Mouse (Mus musculus) naive thymus-derived CD4-positive, alpha-beta T cell, adult 2 months (primary cell): Measurements from ENCODE around the gene Gm20388.
A peak's percentile ranks its signal among the peaks of the same experiment; 100 is the strongest.

Experiments
- DNase-seq: peaks from one replicate; pipeline ENCODE4 v3.0.0-alpha.2; 2011; ENCODE audit warnings: low read depth

The Gm20388 gene

GRCm38 (mm10) chr8:122903002-122903401 lies 2992.4 kb downstream of the Gm20388 start:
- no peak for DNase-seq

GRCm38 (mm10) chr8:122904496-122904895 lies 2993.9 kb downstream of the Gm20388 start:
- no peak for DNase-seq

- no peak for DNase-seq
Measured at GRCm38 (mm10) chr8:122905346-122905745, 2994.7 kb downstream of the Gm20388 start.

DNA sequence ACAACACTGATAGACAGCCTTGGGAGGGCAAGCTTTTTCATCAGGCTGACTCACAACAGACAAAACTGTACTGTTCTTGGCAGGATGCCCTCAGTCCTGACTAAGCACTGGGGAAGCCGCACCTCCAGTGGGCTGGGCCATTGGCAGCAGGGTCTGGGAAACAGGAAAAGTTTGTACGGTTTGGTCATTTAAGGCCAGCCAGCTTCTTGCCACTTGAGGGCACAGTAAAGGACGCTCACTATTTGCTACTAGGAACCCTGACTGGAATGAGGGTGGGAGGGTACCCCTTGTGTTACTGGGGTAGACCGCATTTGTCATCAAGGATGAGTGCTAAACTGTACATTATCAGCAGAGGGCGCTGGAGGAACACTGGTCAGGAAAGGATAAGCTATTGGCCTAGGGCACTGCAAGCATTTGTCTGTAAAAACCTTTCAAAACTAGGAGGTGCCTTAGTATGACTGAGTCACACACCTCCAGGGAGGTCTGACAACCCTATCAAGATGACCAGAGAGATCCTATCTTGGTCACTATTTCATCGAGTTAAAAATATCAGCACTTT lies 2995.9 kb downstream of the Gm20388 start:
- DNase-seq: peak; percentile 92

- peak; percentile 37 for DNase-seq
Measured at GRCm38 (mm10) chr8:122912150-122912549, 3001.5 kb downstream of the Gm20388 start.

GRCm38 (mm10) chr8:122912871-122913270 lies 3002.2 kb downstream of the Gm20388 start:
- no peak for DNase-seq

DNA sequence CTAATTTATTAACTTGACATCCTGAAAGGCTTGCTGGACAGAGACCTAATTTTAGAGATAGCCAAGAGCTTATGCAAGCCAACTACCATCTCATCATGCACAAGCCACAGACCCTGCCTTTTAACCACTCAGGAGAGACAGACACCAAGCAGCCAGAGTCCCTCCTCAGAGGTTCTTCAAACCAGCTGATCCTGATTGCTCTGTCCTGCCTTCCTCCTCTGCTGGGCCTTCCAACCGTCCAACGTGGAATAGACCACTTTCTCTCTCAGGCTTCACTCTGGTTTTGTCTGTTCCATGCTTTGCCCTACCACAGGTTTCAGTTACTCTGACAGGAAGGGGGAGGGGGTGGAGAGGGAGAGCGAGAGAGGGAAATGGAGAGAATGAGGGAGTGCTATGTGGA lies 3006.1 kb downstream of the Gm20388 start:
- DNase-seq: no peak

DNA sequence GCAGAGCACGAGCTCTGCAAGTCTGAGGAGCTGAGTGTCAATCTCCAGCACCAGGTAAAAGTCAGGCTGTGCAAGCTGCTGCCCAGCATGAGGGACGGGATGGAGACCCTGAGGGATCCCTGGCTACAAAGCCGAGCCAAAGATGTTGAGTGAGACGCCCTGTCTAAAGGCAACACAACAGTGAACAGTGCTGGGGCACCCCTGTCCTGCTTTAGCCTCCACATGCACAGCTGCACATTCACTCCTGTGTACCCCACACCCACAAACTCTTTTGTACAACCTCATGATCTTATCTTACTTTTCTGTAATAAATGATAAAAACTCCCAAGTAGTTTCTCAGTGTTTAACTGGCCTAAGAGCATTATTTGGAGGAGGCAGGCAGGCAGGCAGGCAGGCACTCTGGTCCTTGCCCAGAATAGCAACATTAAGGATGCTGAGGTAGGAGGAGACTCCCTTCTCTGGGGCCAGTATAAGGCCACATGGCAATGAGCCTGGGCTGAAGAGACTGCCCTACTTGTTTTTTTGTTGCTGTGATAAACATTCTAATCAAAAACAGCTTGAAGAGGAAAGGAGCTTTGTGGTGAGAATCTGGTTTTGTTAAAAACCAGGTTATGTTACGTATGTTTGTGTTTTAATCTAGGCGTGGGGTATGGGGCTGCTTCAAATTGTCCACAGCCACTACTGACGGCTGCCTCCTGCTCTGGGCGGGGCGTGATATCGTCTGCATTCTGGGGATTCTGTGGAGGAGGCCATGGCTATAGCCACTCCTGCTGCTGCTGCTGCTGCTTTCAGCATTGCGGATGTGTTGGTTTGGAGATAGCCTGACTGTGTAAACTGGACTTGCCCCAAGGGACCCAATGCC lies 3007.1 kb downstream of the Gm20388 start:
- DNase-seq: peak; percentile 56

GRCm38 (mm10) chr8:122918438-122919107 lies 3007.9 kb downstream of the Gm20388 start:
- no peak for DNase-seq

DNA sequence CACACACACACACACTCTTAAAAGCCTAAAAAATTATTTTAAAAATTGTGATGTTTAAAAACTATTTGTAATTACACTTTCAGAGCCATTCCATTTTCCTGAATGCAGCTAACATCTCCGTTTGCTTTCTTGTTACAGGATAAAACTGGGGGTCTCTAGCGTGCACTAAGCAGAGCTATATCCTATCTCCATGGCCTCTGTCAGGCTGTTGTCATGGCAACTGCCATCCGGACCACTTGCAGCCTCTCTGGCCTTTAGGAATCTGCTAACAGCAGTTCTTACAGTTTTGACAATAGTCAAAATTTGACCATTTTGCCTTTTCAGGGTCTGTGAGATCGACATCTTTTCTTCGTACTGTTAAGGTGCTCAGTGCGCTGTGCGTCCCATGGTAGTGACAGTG lies 3010.2 kb downstream of the Gm20388 start:
- no peak for DNase-seq

DNA sequence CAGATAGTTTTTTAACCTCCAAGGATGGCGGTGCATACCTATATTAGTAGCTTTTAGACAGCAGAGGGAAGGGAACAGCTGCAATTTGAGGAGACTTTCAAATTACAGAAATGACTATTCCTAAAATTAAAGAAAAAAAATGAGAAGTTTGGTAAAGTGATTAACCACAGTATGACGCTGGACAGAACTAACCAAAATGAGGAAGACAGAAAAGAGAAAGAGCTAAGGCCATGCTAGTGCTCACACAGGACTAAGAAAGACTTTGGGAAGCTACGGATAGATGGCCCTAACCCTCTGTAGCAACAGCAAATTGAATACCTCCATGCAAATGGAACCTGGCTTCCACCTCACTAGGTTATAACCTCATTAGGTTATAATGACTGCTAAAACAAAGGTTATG lies 3012.3 kb downstream of the Gm20388 start:
- DNase-seq: no peak

GRCm38 (mm10) chr8:122923431-122924090 lies 3012.9 kb downstream of the Gm20388 start:
- no peak for DNase-seq

DNA sequence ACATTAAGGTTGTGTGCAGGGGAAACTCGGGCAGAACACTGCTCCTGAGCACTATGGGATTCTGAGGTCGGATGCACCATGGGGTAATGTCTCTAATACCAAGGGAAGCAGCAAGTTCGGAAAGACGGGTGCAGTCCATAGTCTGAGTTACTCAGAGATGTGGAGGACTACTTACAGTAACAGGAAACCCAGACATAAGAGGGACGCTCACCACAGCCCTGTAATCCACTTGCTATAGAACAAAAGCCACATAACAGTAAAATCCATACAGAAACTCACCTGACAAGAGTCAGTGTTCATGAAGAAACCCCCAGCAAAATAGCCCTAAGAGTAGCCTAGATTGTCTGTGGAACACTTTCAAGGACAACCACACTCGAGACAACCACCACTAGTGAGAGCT lies 3013.4 kb downstream of the Gm20388 start:
- DNase-seq: peak; percentile 64

GRCm38 (mm10) chr8:122925939-122926722 lies 3015.5 kb downstream of the Gm20388 start:
- DNase-seq: no peak

DNA sequence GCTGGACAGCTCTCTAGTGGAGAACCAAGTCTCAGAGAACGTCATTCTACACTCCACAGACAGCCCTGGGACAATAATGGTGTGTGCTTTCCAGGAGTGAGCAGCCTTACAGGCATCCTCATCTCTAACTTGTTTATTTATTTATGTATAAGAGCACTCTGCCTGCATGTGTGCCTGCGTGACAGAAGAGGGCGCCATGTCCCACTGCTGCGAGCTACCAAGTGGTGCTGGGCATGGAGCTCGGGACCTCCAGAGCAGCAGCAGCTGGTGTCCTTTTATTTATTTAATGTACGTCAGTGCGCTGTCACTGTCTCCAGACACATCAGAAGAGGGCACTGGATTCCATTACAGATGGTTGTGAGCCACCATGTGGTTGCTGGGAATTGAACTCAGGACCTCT lies 3016.1 kb downstream of the Gm20388 start:
- DNase-seq: peak; percentile 42

- no peak for DNase-seq
Measured at GRCm38 (mm10) chr8:122927841-122928240, 3017.2 kb downstream of the Gm20388 start.

DNA sequence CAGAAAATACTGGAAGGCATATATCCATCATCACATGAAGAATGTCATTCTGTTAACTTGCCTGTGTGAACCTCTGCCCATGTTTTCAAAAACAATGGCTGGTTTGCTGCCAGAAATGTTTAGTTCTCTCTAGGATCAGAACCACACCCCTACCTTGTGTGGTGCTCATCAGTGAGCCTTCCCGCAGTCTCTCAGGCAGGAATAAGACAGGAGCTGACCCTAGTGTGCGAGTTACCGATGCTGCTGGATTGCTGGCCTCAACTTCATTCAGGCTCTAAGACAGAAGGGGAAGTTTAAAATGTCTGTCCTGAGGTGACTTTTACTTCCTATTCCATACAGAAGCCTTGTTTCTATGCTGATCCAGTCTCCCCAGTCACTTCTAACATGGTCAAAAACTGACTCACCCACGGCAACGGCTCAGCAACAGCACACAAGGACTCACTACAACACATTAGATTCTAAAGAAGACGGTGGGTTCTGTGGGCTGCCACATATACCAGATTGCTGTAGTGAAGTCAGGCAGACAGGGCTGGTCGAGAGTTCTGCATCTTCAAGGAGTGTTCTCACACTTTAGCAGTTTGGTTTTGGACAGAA lies 3018.1 kb downstream of the Gm20388 start:
- DNase-seq: no peak

GRCm38 (mm10) chr8:122931834-122932560 lies 3021.4 kb downstream of the Gm20388 start:
- no peak for DNase-seq

- DNase-seq: no peak
Measured at GRCm38 (mm10) chr8:122932561-122932959, 3021.9 kb downstream of the Gm20388 start.

GRCm38 (mm10) chr8:122933973-122934372 lies 3023.3 kb downstream of the Gm20388 start:
- no peak for DNase-seq

- DNase-seq: no peak
Measured at GRCm38 (mm10) chr8:122935118-122935517, 3024.5 kb downstream of the Gm20388 start.
